Mouse (Mus musculus): ENCODE measurements around the gene E2f1. TPM values are rescaled to one million over a fixed set of nuclear protein-coding genes. Genes with fewer than 3 reads are reported as not detected.
A peak's percentile ranks its signal among the peaks of the same experiment; 100 is the strongest.

Gene E2f1
- polyA plus RNA-seq, 1 experiment from 2014 or later: 5.7 TPM

- Histone ChIP-seq H3K9me3 (ENCODE audit: control insufficient read depth, low read length) (no peaks in the 10 kb centered on the region), H3K36me3 (ENCODE audit: control insufficient read depth, insufficient read depth, low read length) (no peaks in the 10 kb centered on the region), H3K27me3 (ENCODE audit: control insufficient read depth, insufficient read depth, low read length) (no peaks in the 10 kb centered on the region), H3K9ac (ENCODE audit: low read length) (no peak overlapping the region), H3K27ac (replicated peaks) (no peak overlapping the region), H3K4me3 (ENCODE audit: low read depth, low read length) (no peak overlapping the region), H3K4me2 (replicated peaks; ENCODE audit: low read depth) (no peak overlapping the region), H3K4me1 (replicated peaks; ENCODE audit: control insufficient read depth, insufficient read depth) (peaks cover 5% of the 10 kb centered on the region; the same call in 1 of the 2 replicates)
- WGBS: 89% methylated on average over 6 of the region's 6 CpGs
- ATAC-seq (ENCODE audit: low FRiP score, low TSS enrichment): no peak
- TF ChIP-seq CTCF (IDR thresholded peaks at IDR 0.05; ENCODE audit: low read depth): no peak
- no peak for TF ChIP-seq EP300 (optimal IDR thresholded peaks at IDR 0.05)
- DNase-seq (ENCODE audit: low spot score): no peak
These were observed 14.5 kb downstream of the E2f1 start for GRCm38 (mm10) chr2:154555235-154555634.

GRCm38 (mm10) chr2:154552424-154552907, 17.2 kb downstream of the E2f1 start:
- Histone ChIP-seq H3K4me3 (ENCODE audit: low read depth, low read length) (peak overlapping the region; percentile 12; the same call in 1 of the 2 replicates), H3K36me3 (ENCODE audit: control insufficient read depth, insufficient read depth, low read length) (no peaks in the 10 kb centered on the region), H3K27ac (replicated peaks) (no peak overlapping the region), H3K9ac (ENCODE audit: low read length) (0 out of 2 replicates have a peak overlapping the region, but pooled peaks have one; percentile 23), H3K27me3 (ENCODE audit: control insufficient read depth, insufficient read depth, low read length) (no peaks in the 10 kb centered on the region), H3K4me1 (replicated peaks; ENCODE audit: control insufficient read depth, insufficient read depth) (peaks cover 10% of the 10 kb centered on the region; the same call in 1 of the 2 replicates), H3K9me3 (ENCODE audit: control insufficient read depth, low read length) (no peaks in the 10 kb centered on the region), H3K4me2 (replicated peaks; ENCODE audit: low read depth) (peak overlapping the region; percentile 47)
- peak; percentile 54 for ATAC-seq (ENCODE audit: low FRiP score, low TSS enrichment)
- TF ChIP-seq CTCF (IDR thresholded peaks at IDR 0.05; ENCODE audit: low read depth) (peak; percentile 70), EP300 (optimal IDR thresholded peaks at IDR 0.05) (no peak)
- peak; percentile 73 for DNase-seq (ENCODE audit: low spot score)
- 27% methylated on average over 27 of the region's 27 CpGs for WGBS

GRCm38 (mm10) chr2:154551927-154552326, 17.8 kb downstream of the E2f1 start:
- H3K4me3 ChIP-seq (ENCODE audit: low read depth, low read length): peak overlapping the region; percentile 12; the same call in 1 of the 2 replicates
- H3K27me3 ChIP-seq (ENCODE audit: control insufficient read depth, insufficient read depth, low read length): no peaks in the 10 kb centered on the region
- peak overlapping the region; percentile 47 for H3K4me2 ChIP-seq (replicated peaks; ENCODE audit: low read depth)
- no peaks in the 10 kb centered on the region for H3K36me3 ChIP-seq (ENCODE audit: control insufficient read depth, insufficient read depth, low read length)
- no peaks in the 10 kb centered on the region for H3K9me3 ChIP-seq (ENCODE audit: control insufficient read depth, low read length)
- H3K4me1 ChIP-seq (replicated peaks; ENCODE audit: control insufficient read depth, insufficient read depth): peaks cover 10% of the 10 kb centered on the region; the same call in 1 of the 2 replicates
- no peak overlapping the region for H3K27ac ChIP-seq (replicated peaks)
- peak; percentile 36 for DNase-seq (ENCODE audit: low spot score)
- no peak for ATAC-seq (ENCODE audit: low FRiP score, low TSS enrichment)
- H3K9ac ChIP-seq (ENCODE audit: low read length): 0 out of 2 replicates have a peak overlapping the region, but pooled peaks have one; percentile 23
- no peak for TF ChIP-seq EP300 (optimal IDR thresholded peaks at IDR 0.05)
- no peak; the same call in 1 of the 2 replicates for TF ChIP-seq CTCF (IDR thresholded peaks at IDR 0.05; ENCODE audit: low read depth)
- WGBS: 41% methylated on average over 21 of the region's 21 CpGs

GRCm38 (mm10) chr2:154551476-154551875, 18.2 kb downstream of the E2f1 start, which contains the start of gene Actl10:
TSS of gene Actl10 (plus strand) at chr2:154551776.
- peak within 1 kb of the TSS; percentile 12; the same call in 1 of the 2 replicates for H3K4me3 ChIP-seq (ENCODE audit: low read depth, low read length)
- H3K9ac ChIP-seq (ENCODE audit: low read length): 0 out of 2 replicates have a peak within 1 kb of the TSS, but pooled peaks have one; percentile 23
- no peaks in the 10 kb centered on the region for H3K36me3 ChIP-seq (ENCODE audit: control insufficient read depth, insufficient read depth, low read length)
- WGBS: 84% methylated on average over 4 of the region's 4 CpGs
- DNase-seq (ENCODE audit: low spot score) (no peak), ATAC-seq (ENCODE audit: low FRiP score, low TSS enrichment) (no peak)
- no peak within 1 kb of the TSS for H3K27ac ChIP-seq (replicated peaks)
- peaks cover 10% of the 10 kb centered on the region; the same call in 1 of the 2 replicates for H3K4me1 ChIP-seq (replicated peaks; ENCODE audit: control insufficient read depth, insufficient read depth)
- H3K27me3 ChIP-seq (ENCODE audit: control insufficient read depth, insufficient read depth, low read length): no peaks in the 10 kb centered on the region
- H3K4me2 ChIP-seq (replicated peaks; ENCODE audit: low read depth): peak within 1 kb of the TSS; percentile 47
- H3K9me3 ChIP-seq (ENCODE audit: control insufficient read depth, low read length): no peaks in the 10 kb centered on the region
- TF ChIP-seq EP300 (optimal IDR thresholded peaks at IDR 0.05): no peak
- no peak for TF ChIP-seq CTCF (IDR thresholded peaks at IDR 0.05; ENCODE audit: low read depth)

- Histone ChIP-seq H3K36me3 (ENCODE audit: control insufficient read depth, insufficient read depth, low read length) (no peaks in the 10 kb centered on the region), H3K27me3 (ENCODE audit: control insufficient read depth, insufficient read depth, low read length) (no peaks in the 10 kb centered on the region), H3K4me1 (replicated peaks; ENCODE audit: control insufficient read depth, insufficient read depth) (peaks cover 10% of the 10 kb centered on the region; the same call in 1 of the 2 replicates), H3K4me3 (ENCODE audit: low read depth, low read length) (no peak overlapping the region), H3K4me2 (replicated peaks; ENCODE audit: low read depth) (no peak overlapping the region), H3K9me3 (ENCODE audit: control insufficient read depth, low read length) (no peaks in the 10 kb centered on the region), H3K27ac (replicated peaks) (no peak overlapping the region), H3K9ac (ENCODE audit: low read length) (no peak overlapping the region)
- DNase-seq (ENCODE audit: low spot score): no peak
- TF ChIP-seq EP300 (optimal IDR thresholded peaks at IDR 0.05): no peak
- TF ChIP-seq CTCF (IDR thresholded peaks at IDR 0.05; ENCODE audit: low read depth): no peak
- 86% methylated on average over 2 of the region's 2 CpGs for WGBS
- ATAC-seq (ENCODE audit: low FRiP score, low TSS enrichment): no peak
These were observed 18.8 kb downstream of the E2f1 start for GRCm38 (mm10) chr2:154550937-154551336.

- H3K9me3 ChIP-seq (ENCODE audit: control insufficient read depth, low read length): no peaks in the 10 kb centered on the region
- TF ChIP-seq CTCF (IDR thresholded peaks at IDR 0.05; ENCODE audit: low read depth) (no peak; the same call in 1 of the 2 replicates), EP300 (optimal IDR thresholded peaks at IDR 0.05) (no peak)
- no peaks in the 10 kb centered on the region for H3K36me3 ChIP-seq (ENCODE audit: control insufficient read depth, insufficient read depth, low read length)
- ATAC-seq (ENCODE audit: low FRiP score, low TSS enrichment): no peak
- no peaks in the 10 kb centered on the region for H3K27me3 ChIP-seq (ENCODE audit: control insufficient read depth, insufficient read depth, low read length)
- WGBS: 19% methylated on average over 20 of the region's 20 CpGs
- peak overlapping the region; percentile 76 for H3K4me2 ChIP-seq (replicated peaks; ENCODE audit: low read depth)
- no peak overlapping the region for H3K9ac ChIP-seq (ENCODE audit: low read length)
- H3K27ac ChIP-seq (replicated peaks): no peak overlapping the region
- DNase-seq (ENCODE audit: low spot score): no peak
- H3K4me3 ChIP-seq (ENCODE audit: low read depth, low read length): peak overlapping the region; percentile 37
- H3K4me1 ChIP-seq (replicated peaks; ENCODE audit: control insufficient read depth, insufficient read depth): peaks cover 10% of the 10 kb centered on the region; the same call in 1 of the 2 replicates
These were observed 19.9 kb downstream of the E2f1 start for GRCm38 (mm10) chr2:154549886-154550189.

Data from stomach, postnatal 0 days (tissue).